Mouse (Mus musculus): Measurements from ENCODE around the gene Cyfip1. TPM values are rescaled to one million over a fixed set of nuclear protein-coding genes. Genes with fewer than 3 reads are reported as not detected.
A peak's percentile ranks its signal among the peaks of the same experiment; 100 is the strongest.

Cyfip1 gene
- total and polyA plus RNA-seq, 2 experiments from 2014 or later, result 41.5 to 48.5 TPM

DNA sequence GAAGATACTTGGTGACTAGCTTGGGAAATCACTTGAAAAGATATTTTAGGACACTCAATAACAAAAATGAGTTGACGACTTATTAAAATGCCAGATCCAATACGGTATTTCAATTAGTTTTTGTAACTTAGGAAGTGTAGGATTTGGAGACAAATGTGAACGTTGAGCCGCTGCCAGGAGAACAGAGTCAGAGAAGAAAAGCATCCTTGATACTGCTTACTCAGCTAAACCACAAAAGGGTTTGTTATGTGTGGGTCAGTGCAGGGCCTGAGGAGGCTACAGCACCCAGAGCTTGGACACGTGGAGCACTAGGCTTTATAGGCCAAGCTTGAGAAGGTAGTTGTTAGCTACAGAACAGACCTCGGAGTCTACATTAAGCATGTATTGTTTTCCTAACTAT lies 18.4 kb downstream of the Cyfip1 start:
- Histone ChIP-seq H3K9ac (replicated peaks; ENCODE audit: low read length) (no peak overlapping the region), H3K4me3 (ENCODE audit: low read length) (no peak overlapping the region), H3K9me3 (ENCODE audit: low read length) (no peaks in the 10 kb centered on the region), H3K36me3 (ENCODE audit: insufficient read depth, low read length) (no peaks in the 10 kb centered on the region), H3K27ac (no peak overlapping the region), H3K4me1 (ENCODE audit: insufficient read depth, low read length) (peaks cover 7% of the 10 kb centered on the region; the same call in 1 of the 2 replicates), H3K4me2 (ENCODE audit: low read depth, low read length) (no peak overlapping the region), H3K27me3 (ENCODE audit: insufficient read depth, low read length) (no peaks in the 10 kb centered on the region)
- WGBS, result 62% methylated on average over 6 of the region's 6 CpGs
- DNase-seq (ENCODE audit: low spot score) (no peak), ATAC-seq (no peak)
- no peak for TF ChIP-seq CTCF (IDR thresholded peaks at IDR 0.05; ENCODE audit: low read depth)

DNA sequence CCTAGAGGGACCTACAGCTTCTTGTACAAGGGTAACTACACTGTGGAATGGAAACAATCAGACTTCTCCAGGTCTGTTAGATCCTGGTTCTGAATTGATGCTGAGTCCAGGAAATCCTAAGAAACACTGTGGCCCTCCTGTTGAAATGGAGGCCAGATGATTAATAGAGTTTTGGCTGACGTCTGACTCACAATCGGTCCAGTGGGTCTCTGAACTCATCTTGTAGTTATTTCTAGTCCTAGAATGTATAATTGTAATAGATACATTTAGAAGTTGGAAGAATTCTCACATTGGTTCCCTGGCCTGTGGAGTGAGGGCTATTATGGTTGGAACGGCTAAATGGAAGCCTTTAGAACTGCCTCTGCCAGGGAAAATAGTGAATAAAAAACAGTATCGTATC lies 19.6 kb downstream of the Cyfip1 start:
- Histone ChIP-seq H3K4me2 (ENCODE audit: low read depth, low read length) (no peak overlapping the region), H3K4me3 (ENCODE audit: low read length) (no peak overlapping the region), H3K9ac (replicated peaks; ENCODE audit: low read length) (no peak overlapping the region), H3K4me1 (ENCODE audit: insufficient read depth, low read length) (0 out of 2 replicates have a peak, but pooled peaks cover 7% of the 10 kb centered on the region), H3K27me3 (ENCODE audit: insufficient read depth, low read length) (no peaks in the 10 kb centered on the region), H3K27ac (no peak overlapping the region), H3K9me3 (ENCODE audit: low read length) (no peaks in the 10 kb centered on the region), H3K36me3 (ENCODE audit: insufficient read depth, low read length) (no peaks in the 10 kb centered on the region)
- WGBS, result 86% methylated on average over 4 of the region's 4 CpGs
- ATAC-seq (no peak), DNase-seq (ENCODE audit: low spot score) (no peak)
- no peak for TF ChIP-seq CTCF (IDR thresholded peaks at IDR 0.05; ENCODE audit: low read depth)

DNA sequence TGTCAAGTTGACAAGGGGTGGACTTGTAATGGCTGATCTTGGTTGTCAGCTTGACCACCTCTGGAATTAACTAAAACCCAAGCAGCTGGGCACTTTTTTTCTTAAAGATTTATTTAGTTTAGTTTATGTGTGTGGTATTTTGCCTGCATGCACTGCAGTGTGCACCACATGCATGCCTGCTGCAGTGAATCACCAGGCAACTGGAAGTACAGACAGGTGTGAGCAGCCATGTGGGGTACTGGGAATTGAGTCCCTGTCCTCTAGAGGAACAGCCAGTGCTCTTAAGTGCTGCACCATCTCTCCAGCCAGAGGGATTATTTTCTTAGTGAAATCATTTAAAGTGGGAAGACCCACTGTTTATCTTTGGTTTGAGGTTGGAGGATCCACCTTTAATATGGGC lies 23.5 kb downstream of the Cyfip1 start:
- Histone ChIP-seq H3K4me2 (ENCODE audit: low read depth, low read length) (no peak overlapping the region), H3K36me3 (ENCODE audit: insufficient read depth, low read length) (no peaks in the 10 kb centered on the region), H3K9ac (replicated peaks; ENCODE audit: low read length) (no peak overlapping the region), H3K4me1 (ENCODE audit: insufficient read depth, low read length) (no peaks in the 10 kb centered on the region), H3K27ac (no peak overlapping the region), H3K9me3 (ENCODE audit: low read length) (no peaks in the 10 kb centered on the region), H3K4me3 (ENCODE audit: low read length) (no peak overlapping the region), H3K27me3 (ENCODE audit: insufficient read depth, low read length) (no peaks in the 10 kb centered on the region)
- no peak for DNase-seq (ENCODE audit: low spot score)
- no peak for TF ChIP-seq CTCF (IDR thresholded peaks at IDR 0.05; ENCODE audit: low read depth)
- ATAC-seq, result no peak

DNA sequence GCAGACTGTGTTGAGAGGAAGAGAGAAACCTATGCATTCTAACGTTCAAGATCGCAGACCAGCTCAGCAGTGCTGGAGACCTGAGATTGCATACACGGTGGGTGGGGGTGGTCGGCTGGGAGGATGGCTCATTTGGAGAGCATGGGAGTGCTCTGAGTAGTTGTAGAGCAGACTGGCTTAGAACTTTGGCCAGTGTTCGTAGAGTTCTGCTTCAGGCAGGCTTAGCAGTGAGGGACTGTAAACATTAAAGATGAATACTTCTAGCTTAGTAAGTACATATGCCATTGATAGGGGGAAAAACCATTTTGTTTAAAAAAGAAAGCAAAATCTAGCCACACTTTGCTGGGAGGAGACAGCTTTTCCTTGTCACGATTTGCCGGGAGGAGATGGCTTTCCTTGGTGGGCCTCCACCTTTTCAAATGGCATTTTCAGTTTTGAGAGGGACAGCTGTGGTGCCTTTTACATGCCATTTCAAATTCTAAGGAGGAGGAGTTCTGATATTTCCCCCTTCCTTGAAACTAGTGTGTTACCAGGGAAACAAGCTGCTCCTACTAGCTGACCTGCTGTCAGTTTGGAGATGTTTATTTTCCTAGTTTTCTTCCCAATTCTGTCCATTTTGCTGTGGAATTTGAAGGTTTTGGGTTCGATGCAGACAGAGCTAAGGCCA lies 24.3 kb downstream of the Cyfip1 start:
- Histone ChIP-seq H3K27ac (no peak overlapping the region), H3K27me3 (ENCODE audit: insufficient read depth, low read length) (no peaks in the 10 kb centered on the region), H3K4me3 (ENCODE audit: low read length) (no peak overlapping the region), H3K9ac (replicated peaks; ENCODE audit: low read length) (no peak overlapping the region), H3K4me1 (ENCODE audit: insufficient read depth, low read length) (no peaks in the 10 kb centered on the region), H3K4me2 (ENCODE audit: low read depth, low read length) (no peak overlapping the region), H3K9me3 (ENCODE audit: low read length) (no peaks in the 10 kb centered on the region), H3K36me3 (ENCODE audit: insufficient read depth, low read length) (no peaks in the 10 kb centered on the region)
- DNase-seq (ENCODE audit: low spot score), result no peak
- no peak for TF ChIP-seq CTCF (IDR thresholded peaks at IDR 0.05; ENCODE audit: low read depth)
- no peak for ATAC-seq
- 76% methylated on average over 8 of the region's 8 CpGs for WGBS

DNA sequence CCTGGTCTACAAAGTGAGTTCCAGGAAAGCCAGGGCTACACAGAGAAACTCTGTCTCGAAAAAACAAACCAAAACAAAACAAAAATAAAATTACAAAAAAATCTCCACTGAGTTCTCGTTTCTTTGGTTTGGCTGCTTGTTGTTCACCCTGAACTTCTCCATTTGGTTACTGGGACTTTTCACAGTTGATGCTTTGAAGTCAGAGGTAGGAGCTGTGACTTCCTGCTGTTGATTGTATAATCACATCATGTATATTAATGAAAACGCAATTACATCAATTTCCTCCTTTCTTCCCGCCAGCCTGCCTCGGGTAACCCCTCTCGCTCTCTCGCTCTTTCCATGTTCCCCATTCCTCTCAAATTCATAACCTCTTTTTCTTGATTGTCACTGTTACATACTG lies 26.7 kb downstream of the Cyfip1 start:
- Histone ChIP-seq H3K4me1 (ENCODE audit: insufficient read depth, low read length) (no peaks in the 10 kb centered on the region), H3K27ac (no peak overlapping the region), H3K36me3 (ENCODE audit: insufficient read depth, low read length) (peaks cover 4% of the 10 kb centered on the region; the same call in 1 of the 2 replicates), H3K27me3 (ENCODE audit: insufficient read depth, low read length) (no peaks in the 10 kb centered on the region), H3K9ac (replicated peaks; ENCODE audit: low read length) (no peak overlapping the region), H3K4me3 (ENCODE audit: low read length) (no peak overlapping the region), H3K9me3 (ENCODE audit: low read length) (no peaks in the 10 kb centered on the region), H3K4me2 (ENCODE audit: low read depth, low read length) (no peak overlapping the region)
- ATAC-seq (no peak), DNase-seq (ENCODE audit: low spot score) (no peak)
- 74% methylated on average over 7 of the region's 7 CpGs for WGBS
- no peak for TF ChIP-seq CTCF (IDR thresholded peaks at IDR 0.05; ENCODE audit: low read depth)

DNA sequence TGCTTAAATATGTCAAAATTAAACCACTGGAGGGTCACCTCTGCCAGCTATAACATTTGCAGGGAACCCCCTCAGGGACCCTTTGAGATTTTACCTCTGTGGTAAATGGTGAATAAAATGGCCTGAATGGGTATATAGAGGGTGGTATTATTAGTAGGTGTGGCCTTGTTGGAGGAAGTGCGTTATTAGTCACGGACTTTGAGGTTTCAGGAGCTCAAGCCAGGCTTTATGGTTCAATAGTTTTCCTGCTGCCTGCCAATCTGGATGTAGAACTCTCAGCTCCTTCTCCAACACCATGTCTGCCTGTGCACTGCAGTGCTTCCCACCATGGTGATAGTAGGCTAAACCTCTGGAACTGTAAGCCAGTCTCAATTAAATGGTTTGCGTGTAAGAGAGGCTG lies 27.7 kb downstream of the Cyfip1 start:
- DNase-seq (ENCODE audit: low spot score), result no peak
- 72% methylated on average over 3 of the region's 3 CpGs for WGBS
- Histone ChIP-seq H3K4me1 (ENCODE audit: insufficient read depth, low read length) (no peaks in the 10 kb centered on the region), H3K27ac (no peak overlapping the region), H3K36me3 (ENCODE audit: insufficient read depth, low read length) (peaks cover 14% of the 10 kb centered on the region), H3K9ac (replicated peaks; ENCODE audit: low read length) (no peak overlapping the region), H3K4me2 (ENCODE audit: low read depth, low read length) (no peak overlapping the region), H3K27me3 (ENCODE audit: insufficient read depth, low read length) (no peaks in the 10 kb centered on the region), H3K4me3 (ENCODE audit: low read length) (no peak overlapping the region), H3K9me3 (ENCODE audit: low read length) (no peaks in the 10 kb centered on the region)
- TF ChIP-seq CTCF (IDR thresholded peaks at IDR 0.05; ENCODE audit: low read depth), result no peak
- no peak for ATAC-seq

DNA sequence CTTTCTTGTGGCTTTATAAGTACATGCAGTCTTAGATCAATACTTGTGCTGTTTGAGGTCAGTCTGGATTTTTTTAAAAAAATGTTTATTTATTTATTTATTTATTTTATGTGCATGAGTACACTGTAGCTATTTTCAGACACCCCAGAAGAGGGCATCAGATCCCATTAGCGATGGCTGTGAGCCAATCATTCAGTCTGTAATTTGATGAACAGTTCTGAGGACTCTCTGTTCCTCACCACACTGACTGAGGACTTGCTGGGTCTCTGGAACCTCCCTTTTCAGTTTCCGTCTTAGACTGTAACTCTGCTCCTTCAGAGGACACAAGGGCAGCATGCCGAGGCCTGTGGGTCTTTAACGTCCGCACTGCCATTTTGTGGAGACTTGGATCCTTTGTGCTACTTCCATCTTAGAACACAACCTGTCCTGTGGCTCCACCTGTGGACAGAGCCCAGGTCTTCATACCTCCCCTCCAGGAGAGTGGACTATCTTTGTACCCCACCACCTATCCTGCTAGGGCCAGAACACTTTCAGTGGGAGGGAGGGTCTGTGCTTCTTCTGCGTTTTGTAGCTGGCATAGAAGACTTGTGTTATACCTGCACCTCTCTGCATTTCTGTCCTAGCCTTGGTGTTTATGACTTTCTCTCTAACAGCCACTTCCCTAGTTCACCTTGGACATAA lies 28.9 kb downstream of the Cyfip1 start:
- no peak overlapping the region for H3K4me2 ChIP-seq (ENCODE audit: low read depth, low read length)
- H3K9ac ChIP-seq (replicated peaks; ENCODE audit: low read length), result no peak overlapping the region
- no peaks in the 10 kb centered on the region for H3K9me3 ChIP-seq (ENCODE audit: low read length)
- no peak overlapping the region for H3K27ac ChIP-seq
- TF ChIP-seq CTCF (IDR thresholded peaks at IDR 0.05; ENCODE audit: low read depth), result peak; percentile 17; the same call in 1 of the 2 replicates
- peak; percentile 64; the same call in 1 of the 2 replicates for ATAC-seq
- H3K27me3 ChIP-seq (ENCODE audit: insufficient read depth, low read length), result no peaks in the 10 kb centered on the region
- peak; percentile 60 for DNase-seq (ENCODE audit: low spot score)
- WGBS, result 87% methylated on average over 6 of the region's 6 CpGs
- no peak overlapping the region for H3K4me3 ChIP-seq (ENCODE audit: low read length)
- no peaks in the 10 kb centered on the region for H3K4me1 ChIP-seq (ENCODE audit: insufficient read depth, low read length)
- H3K36me3 ChIP-seq (ENCODE audit: insufficient read depth, low read length), result peaks cover 22% of the 10 kb centered on the region

Data from hindbrain, postnatal 0 days (tissue).